Mouse (Mus musculus) fibroblast of lung, adult 2 months (primary cell): ENCODE measurements around the gene Gpr18.

Source experiments
- DNase-seq: peaks from one replicate; pipeline ENCODE4 v3.0.0-alpha.2; 2011; ENCODE audit warnings: low read depth

Gene Gpr18

DNA sequence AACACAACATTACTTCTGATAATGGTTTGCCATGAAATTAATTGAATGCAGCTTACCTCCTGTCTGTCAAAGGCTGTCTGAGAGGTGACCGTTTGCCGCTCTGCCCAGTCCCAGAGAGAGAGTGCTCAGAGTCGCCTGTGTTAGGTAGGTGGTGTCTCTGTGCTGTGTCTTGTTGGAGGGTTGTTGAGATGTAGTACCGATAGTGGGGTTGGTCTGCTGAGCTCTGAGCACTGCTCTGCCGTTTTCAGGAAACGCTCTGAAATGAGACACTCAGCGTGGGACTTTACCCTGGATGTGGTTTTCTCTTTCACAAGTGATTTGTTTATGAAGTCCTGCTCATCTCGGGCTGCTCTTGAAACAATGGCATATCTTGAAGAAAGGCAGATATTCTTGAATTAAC, at the start of gene Gpr18:
Gene Gpr18 (minus strand): TSS at position 161 of the 400 bp plus-strand sequence.
- DNase-seq = no peak

DNA sequence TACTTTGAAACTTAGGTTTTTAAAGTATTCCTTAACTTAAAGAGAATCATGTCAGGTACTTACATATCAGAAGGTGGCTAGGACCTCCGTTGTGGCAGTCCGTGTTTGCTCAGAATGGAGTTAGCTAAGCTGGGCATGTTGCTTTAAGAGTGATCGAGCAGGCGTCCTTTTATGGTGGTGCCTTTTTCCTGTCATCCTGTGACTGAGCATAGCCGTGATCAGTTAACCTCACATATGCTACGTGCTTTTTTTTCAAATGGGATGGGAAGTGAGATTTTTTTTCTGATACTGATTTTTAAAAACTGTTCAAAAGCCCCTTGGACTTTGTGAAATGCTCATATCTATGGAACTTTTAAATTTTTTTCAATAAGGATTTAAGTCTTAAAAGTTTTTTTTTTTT, 49.4 kb upstream of the Gpr18 start, which contains the start of gene Gpr183:
Gene Gpr183 (minus strand): TSS at position 206 of the 400 bp plus-strand sequence.
- no peak for DNase-seq

DNA sequence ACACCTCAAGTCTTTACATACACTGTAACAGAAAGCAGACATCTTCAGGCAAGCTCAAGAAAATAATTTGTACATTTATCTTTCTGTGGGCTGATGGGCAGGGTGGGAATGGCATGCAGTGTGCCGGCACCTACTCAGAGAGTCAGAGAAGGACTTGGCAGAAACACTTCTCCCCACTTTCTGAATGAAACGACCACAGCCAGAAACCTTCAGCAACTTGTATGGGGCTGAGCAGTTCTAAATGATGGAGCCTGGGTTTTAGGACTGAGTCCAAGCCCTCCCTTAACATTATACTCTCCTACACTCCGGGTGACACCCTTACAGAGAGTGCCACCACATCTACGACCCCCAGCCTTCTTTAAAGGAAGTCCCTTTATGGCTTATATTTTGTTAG, 48.4 kb upstream of the Gpr18 start:
- no peak for DNase-seq

DNA sequence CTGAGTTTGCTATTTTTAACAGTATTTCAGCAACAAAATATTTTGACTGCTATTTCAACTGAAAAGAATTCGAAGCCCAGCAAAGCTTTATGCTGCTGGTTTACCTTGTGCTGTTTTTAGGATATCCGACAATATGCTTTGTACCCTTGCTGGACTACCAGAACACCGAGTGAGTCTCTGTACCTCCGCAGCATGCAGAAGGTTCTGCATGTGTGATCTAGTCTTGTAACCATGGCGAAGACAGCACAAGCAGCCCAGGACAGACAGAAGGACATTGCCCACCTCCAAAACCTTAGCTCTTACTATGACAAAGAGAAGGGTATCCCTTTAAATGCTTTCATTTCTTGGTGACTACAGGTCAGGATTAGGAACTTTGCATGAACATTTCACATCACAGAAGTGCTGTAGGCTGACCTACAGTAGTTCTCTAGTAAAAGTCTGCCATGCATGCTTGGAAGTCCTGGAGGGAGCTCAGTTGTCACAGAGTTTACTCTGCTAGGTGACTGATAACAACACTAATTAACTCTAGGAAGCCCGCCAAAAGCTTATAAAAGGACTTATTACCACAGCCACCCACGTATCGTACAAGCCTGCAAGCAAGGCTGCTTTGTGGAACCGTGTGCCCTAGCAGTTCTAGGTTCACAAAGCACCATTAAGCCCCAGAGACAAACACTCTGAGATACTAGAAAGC, 47.8 kb upstream of the Gpr18 start:
- no peak for DNase-seq

DNA sequence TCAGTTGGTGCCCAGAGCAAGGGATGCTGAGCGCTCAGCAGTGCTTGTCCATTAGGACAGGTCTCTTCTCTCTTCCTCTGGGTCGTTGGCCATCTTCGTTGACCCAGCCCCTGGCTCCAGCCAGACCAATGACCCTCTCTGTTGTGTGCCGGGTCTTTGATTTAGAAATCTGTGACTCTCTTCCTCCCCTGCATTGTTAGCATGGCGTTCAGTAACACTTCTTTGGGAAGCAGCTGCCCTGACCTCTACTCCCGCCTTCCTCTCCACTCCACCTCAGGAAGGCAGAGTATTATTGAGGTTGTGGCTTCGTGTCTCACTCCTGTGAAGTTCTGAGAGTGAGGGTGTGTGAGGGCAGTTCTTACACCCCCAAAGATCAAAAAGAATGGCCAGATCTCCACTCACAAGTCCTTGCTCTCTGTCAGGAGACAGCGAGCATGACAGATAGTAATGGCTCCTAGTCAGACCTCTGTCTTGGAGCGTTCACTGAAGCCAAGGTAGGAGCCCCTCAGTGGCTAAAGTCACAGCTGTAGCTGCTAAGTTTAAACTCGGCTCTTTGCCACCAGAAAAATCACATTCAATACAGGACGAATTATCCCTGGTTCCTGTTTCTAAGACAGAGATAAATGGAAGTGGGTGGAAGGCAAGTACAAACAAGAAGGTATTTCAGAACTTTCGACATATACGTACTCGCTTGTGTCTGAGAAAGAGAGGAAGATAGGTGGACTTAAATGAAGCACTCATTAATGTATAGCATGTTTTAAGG, 46.7 kb upstream of the Gpr18 start:
- DNase-seq = no peak

DNA sequence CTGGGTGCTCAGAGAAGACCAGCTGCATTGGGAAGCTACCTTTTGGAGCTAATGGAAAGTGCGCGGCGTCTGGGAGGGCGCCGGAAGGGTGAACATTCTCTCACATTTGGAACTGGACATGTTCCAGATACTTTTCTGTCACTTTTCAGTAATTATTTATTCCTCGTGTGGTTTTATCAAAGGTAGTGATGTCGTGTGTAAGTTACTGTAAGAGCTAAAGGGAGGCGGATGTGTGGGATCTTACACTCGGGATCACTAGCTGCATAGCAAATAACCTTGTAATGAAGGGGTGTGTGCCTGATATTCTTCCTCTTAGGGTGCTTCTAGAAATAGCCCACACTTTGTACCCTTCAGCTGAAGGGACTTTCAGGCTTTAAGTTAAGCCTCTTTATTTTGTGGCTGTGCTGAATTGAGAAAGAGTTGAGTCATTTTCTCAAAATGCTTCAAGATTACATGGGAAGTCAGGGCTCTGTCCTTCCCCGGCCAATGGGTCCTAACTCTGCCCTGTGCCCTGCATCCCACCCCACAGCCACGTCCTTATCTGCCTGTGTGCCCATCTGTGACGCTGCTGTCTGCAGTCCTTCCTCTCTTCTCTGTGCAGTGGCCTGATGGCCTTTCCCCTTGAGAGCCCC, 46.0 kb upstream of the Gpr18 start:
- DNase-seq = no peak

DNA sequence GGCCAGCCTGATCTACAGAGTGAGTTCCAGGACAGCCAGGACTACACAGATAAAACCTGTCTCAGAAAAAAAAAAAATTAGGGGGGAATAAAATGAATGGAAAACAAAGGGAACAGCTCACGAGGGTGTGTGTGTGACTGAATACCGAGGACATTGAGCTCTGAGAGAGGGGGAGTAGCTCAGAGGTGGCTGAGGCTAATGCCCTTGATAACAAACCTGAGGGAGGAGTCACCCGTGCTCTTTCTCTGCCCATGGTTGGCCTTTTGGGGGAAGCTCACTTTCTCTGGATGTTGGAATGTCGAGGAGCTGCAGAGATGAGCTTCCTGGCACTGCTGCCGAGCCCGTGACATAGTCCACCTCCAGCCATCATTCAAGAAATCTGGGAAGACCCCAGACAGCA, 45.4 kb upstream of the Gpr18 start:
- no peak for DNase-seq

DNA sequence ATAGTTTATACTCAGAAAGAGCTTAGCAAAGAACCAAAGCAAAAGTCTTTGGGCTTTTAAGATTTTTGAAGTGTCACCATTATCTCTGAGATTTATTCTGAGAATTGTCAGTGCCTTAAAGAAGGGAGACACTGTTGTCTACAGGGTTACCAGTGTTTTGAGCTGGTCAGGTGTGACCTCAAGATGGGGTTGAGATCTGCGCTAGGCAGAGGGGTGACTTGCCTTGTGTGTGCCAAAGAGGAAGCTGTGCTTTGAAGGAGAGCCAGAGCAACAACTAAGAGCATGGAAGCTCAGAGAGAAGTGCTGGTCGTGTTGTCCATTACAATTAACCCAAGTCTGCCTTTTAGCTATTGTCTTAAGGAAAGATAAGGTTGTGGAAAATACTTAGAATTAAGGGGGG, 45.0 kb upstream of the Gpr18 start:
- no peak for DNase-seq

DNA sequence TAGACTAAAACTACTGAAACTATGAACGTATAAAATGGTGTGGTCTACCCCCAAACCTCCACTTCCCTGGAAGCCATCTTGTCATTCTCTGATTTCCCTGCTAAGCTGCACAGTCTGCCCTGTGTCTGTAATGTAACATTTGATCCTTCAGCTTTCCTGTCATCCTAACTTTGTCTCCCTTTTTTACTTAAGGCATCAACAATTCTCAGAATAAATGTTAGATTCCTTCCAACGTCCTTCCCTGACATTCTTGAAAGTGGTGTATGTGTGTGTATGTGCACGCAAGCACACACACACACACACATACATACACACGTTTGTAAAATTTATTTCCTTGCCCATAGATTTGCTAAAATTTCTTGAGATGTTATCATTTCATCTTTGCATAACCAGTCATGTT, 44.5 kb upstream of the Gpr18 start:
- no peak for DNase-seq

DNA sequence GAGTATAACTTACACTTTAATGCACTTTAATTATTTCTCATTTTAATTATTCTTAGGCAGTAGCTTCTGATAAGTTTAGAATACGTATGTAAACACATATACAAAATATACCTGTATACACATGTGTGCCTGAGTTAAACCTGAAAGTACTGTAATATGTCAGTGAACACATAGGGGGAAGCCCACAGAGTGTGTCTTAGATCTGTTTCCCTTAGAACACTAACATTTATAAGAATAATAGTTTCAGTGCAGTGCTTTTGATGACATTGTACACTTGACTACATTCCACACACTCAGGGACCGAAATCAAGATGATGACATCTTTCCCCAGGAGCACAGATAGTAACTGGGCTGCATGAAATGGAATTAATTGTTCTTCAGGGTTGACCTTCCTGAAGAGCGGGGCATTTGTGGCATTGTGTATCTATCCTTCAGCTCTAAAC, 44.0 kb upstream of the Gpr18 start:
- DNase-seq = no peak

DNA sequence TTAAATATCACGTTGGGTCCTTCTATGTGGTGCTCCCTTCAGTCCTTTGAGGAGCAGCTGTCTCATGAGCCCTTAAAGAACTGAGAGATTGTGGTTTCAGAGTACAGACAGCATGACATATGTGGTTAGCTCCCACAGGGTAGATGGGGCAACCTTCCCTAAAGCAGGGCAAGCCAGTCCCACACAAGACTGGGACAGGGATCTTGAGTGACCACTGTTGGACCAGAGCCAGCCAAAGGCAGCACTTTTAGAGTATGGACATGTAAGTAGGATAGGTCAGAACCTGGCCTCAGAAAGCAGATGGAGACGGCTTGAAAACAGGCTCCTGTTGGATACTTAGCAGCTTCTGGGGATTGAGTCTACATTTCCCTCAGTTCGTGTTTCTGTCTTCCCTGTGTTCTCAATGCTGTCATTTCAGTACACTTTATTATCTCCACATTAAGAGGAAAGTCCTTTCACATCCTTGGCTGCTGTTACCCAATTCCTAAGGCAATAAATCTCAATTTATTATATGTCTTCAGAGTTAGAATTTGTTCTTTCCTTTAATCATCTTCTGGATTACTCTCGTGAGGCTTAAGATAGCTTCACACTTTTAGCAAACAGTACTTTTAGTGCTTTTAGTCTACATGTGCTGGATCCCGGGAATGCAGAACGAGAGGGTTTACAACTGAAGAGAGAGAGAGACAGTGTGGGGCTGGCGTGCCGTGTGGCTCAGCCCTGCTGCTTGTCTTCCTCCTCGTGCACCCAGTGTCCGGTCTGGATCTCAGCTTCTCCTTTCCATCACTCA, 43.4 kb upstream of the Gpr18 start:
- DNase-seq = no peak

DNA sequence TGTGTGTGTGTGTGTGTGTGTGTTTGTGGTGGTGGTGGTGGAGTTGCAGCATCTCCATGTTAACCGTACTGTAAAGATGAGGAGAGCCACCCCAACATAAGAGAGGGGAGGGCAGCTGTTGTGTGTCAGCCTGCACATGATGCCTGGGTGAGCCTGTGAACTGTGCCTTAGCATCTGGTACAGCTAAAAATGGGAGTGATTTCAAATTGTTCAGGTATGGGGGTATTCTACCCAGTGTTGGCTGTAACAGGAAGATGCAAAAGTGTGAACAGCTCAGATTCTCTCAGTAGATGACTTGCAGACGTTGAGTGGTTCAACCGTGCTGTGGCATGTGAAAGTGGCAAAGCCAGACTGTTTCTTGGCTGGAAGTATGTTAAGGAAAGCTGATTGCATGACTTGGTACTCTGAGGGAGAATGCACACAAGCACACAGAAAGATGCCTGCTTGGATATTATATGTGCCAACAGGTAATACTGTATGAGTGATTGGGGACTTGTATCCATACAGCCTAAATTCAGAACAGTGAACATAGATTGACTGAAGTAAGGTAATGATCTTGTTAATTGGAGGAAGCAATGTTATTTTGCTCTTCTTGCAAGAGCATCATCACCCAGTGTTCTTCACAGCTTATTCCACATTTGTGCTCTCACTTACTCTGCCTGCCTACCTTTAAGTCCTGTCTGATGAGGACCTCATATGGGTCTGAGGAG, 42.6 kb upstream of the Gpr18 start:
- no peak for DNase-seq

DNA sequence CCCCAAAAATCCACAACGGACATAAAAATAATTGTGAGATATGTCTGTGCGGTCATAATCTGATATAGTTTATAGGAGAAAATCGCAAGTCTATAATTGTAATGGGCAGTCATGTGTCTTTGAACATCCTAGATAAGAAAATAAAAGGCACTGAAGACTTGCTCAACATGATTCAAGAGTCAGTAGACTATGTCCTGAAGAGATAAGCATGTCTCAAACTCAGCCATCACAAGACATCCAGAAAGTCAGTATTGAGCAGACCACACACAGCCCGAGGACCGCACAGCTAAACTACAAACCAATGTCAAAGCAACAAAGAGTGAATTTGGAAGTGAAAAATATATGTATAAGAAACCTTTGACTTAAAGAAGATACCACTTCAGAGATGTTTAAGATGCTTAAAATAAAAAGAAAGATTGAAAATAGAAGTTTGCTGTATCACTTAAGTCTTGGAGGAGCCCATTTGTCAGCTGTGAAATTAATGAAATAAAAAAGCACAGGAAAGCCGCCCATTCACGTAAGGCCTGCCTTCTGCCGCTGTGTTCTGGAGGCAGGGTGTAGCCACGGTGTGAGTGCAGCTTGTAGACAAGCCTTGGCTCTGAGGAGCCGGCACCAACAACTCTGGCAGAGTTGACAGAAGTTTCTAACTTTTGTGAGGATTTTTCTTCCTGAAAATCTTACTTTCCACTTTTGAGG, 41.7 kb upstream of the Gpr18 start:
- no peak for DNase-seq

DNA sequence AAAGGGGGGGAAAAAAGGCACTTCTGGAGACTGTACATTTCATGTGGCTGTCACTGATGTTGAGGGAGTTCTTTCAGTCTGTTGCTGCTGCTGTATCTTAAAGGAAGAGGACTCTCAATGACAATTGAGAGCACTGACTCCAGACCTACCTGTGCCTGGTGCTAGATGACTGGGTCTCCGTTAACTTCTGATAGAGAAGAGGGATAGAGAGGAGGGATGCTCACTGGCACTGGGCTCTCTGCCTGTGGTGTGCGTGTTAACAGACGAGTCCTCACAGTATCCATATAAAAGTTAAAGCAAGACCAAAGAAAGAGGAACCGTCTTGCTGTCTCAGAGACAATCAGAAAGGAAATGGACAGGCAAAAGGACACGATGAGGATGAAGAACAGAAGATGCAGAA, 40.7 kb upstream of the Gpr18 start:
- DNase-seq = no peak

DNA sequence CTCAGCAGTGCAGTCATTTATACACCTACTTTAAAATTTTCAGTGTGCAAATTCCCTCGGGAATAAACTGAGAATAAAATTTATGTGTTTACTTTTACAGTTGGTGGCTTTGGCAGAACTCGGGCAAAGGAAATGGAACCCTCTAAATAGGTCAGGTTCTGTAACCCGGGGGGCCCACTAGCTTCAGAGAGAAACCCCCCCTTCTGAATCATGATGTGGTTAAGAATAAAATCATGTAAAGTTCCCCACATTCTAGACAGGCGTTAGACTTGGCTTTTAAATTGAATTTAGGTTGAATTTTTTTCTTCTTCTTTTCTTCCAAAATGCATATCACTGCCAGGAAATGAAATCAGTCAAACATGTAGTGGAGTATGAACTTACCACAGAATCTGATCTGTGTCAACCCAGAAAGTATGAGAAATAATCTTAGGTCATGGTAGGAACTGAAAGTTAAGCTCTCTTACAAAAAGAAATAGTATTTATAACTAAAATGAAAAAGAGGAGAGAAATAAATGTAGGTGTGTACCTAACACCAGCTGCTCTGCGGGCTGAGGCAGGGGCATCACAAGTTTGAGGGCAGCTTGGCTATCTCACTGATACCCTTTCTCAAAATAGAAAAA, 39.7 kb upstream of the Gpr18 start:
- DNase-seq = no peak

DNA sequence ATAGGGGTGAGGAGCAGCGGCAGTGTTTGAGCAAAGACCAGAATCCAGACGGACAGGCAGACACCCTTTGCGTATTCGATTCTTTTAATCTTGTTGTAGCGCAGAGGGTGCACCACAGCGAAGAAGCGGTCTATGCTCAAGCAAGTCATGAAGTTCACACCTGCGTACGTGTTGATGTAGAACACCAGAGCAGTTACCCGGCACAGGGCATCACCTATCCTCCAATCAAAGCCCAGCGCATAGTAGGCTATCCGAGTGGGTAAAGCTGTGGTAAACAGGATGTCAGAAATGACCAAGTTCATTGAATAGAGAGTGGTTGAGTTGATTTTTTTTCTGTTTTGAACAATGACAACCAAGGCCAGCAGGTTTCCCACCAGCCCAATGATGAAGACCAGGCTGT, 39.0 kb upstream of the Gpr18 start:
- DNase-seq = no peak

DNA sequence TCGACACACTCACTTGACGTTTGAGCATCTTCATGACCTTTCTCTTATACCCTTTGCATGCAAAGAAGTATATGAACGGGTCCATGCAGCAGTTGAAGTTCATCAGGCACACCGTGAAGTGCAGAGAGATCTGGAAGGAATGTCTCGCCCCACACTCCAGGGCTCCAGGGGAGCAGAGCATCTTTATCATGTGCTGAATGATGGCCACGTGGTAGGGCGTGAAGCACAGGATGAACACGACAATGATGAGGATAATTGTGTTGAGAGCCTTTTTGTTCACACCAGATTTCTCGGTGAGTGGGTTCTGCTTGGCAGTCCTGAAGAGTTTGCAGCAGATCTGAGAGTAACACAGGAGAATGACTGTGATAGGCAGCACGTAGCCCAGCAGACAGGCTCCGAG, 38.5 kb upstream of the Gpr18 start:
- no peak for DNase-seq

DNA sequence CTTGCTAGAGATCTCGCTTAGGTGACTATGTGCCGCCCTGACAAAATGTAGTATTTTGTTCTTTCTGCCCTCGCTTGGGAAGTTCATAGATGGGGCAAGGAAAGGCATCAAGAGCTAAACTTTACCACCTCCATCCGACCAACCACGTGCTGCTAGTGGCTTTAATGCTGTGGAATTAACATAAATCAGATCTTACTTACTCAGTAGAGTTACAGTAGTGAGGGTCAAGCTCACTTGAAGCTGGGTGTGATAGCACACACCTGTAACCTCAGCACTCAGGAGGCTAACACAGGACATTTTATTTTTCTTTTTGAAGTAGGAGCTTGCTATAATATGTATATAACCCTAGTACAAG, 36.4 kb upstream of the Gpr18 start:
- DNase-seq = no peak

DNA sequence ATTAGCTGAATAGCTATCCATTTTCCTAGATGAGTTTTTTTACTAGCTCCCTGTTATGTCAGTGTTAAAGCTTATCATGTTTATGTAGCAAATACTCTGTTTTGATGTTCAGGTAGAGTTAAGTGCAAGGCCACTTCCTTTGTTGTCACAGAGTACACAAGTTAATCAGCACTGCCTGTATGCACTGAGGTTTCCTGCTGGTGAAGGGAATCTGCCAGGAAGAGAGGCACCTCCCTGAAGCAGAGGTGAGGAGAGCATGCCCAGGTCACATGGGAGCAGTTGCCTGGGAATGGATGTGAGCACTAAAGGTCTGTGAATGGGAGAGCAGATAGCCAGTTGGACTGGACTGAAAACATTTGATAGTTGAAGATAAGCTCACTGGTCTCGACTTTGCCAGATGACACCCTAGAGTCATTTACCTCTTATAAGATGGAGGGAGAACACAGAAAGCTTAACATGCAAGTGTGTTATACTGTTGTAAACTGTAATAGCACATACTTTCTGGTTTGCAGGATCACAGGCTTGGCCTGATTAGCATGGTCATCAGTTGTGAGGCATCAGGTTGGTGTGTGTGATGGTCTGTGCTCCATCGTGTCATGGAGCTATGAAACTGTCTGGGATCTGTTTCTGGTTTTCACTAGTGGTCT, 35.9 kb upstream of the Gpr18 start:
- DNase-seq = no peak

DNA sequence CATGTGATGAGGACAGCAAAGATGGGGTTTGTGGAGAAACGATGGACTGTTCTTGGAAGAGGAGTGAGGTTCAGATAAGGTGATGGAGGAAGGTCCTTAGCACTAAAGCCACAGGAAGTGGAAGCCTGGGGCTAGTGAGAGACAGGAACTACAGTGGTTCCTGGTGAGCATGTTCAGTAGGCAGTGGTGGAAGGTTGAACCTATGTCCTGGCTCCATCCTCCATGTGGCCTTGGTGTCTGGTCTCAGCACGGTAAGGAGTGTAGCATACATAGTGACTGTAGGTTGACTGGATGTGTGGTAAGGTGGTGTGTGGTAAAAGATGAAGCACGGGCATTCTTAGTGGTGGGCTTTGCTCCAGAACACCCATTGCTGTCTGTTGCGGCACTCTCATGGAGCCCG, 34.3 kb upstream of the Gpr18 start:
- DNase-seq = no peak
